Mouse (Mus musculus) liver, adult 2 months (tissue): ENCODE data around the gene H2al1b.
"Not testable (repeated sequence)": the region's sequence is repeated elsewhere in the genome, so short reads cannot be mapped to it uniquely, and the experiment has no call there.

Experiments used
- CTCF ChIP-seq: fragments of 200-500 bp; IDR thresholded peaks from 2 replicates; pipeline ENCODE4 v1.5.1; 2011; ENCODE audit warnings: low read depth, low read length, control low read depth
- POLR2A ChIP-seq: fragments of 200-500 bp; IDR thresholded peaks from 2 replicates; pipeline ENCODE4 v1.6.1; 2011; ENCODE audit warnings: low read length, control low read depth; ENCODE audit not compliant: insufficient read depth; ENCODE audit errors: extremely low read depth

DNA sequence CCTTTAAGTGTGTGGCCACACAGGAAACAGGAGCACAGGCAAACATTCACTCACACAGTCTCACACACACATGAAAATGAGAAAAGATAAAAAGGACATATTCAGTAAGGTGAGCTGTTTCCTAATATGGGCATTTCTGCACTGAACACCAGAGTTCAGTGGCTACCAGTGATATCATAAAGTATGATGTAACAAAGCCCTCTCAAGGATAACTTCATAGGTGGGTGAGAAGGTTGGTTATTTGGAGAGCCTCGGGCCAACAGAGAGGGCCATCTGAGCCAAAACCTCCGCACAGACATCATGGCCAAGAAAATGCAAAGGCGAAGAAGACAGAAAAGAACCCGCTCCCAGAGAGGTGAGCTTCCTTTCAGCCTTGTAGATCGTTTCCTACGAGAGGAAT, 19.0 kb downstream of the H2al1b start, which contains the start of gene H2al1h:
- not testable (repeated sequence) for TF ChIP-seq POLR2A, CTCF
